Mouse (Mus musculus): ENCODE measurements around the gene Oxtr.

Gene Oxtr

GRCm38 (mm10) chr6:112488821-112489180 is 942 bp downstream of the Oxtr start:
- DNase-seq (ENCODE audit: low read depth): no peak

GRCm38 (mm10) chr6:112487993-112488392 is 1.8 kb downstream of the Oxtr start:
- no peak for DNase-seq (ENCODE audit: low read depth)

- no peak for DNase-seq (ENCODE audit: low read depth)
These were observed 5.4 kb downstream of the Oxtr start for GRCm38 (mm10) chr6:112484316-112484715.

GRCm38 (mm10) chr6:112479861-112480260 is 9.9 kb downstream of the Oxtr start:
- DNase-seq (ENCODE audit: low read depth): no peak

- DNase-seq (ENCODE audit: low read depth): no peak
These were observed 18.1 kb downstream of the Oxtr start for GRCm38 (mm10) chr6:112471644-112472043.

GRCm38 (mm10) chr6:112466001-112466400 is 23.7 kb downstream of the Oxtr start:
- DNase-seq (ENCODE audit: low read depth): no peak

GRCm38 (mm10) chr6:112465441-112465840 is 24.3 kb downstream of the Oxtr start:
- no peak for DNase-seq (ENCODE audit: low read depth)

GRCm38 (mm10) chr6:112463331-112463730 is 26.4 kb downstream of the Oxtr start:
- no peak for DNase-seq (ENCODE audit: low read depth)

- no peak for DNase-seq (ENCODE audit: low read depth)
These were observed 28.3 kb downstream of the Oxtr start for GRCm38 (mm10) chr6:112461459-112461858.

- DNase-seq (ENCODE audit: low read depth): no peak
These were observed 30.4 kb downstream of the Oxtr start, which contains the start of gene Cav3 for GRCm38 (mm10) chr6:112459341-112459749. TSS of gene Cav3 (plus strand) at chr6:112459505.

GRCm38 (mm10) chr6:112445675-112446074 is 44.1 kb downstream of the Oxtr start:
- no peak for DNase-seq (ENCODE audit: low read depth)

- no peak for DNase-seq (ENCODE audit: low read depth)
These were observed 63.6 kb downstream of the Oxtr start for GRCm38 (mm10) chr6:112426018-112426732.

- DNase-seq (ENCODE audit: low read depth): peak; percentile 42
These were observed 65.8 kb downstream of the Oxtr start for GRCm38 (mm10) chr6:112423746-112424501.

Measured in fibroblast of lung, adult 2 months (primary cell).